Mouse (Mus musculus) testis, adult 2 months (tissue): Measurements from ENCODE around the gene Kank2. TPM values are rescaled to one million over a fixed set of nuclear protein-coding genes. Genes with fewer than 3 reads are reported as not detected.

Source experiments
- H3K27ac ChIP-seq: fragments of 200-500 bp; 2 replicates; pipeline ENCODE4 v1.5.1; 2012; ENCODE audit warnings: low read depth, low read length; ENCODE audit not compliant: control insufficient read depth, insufficient read depth
- H3K27me3 ChIP-seq: fragments of 200-500 bp; 2 replicates; pipeline ENCODE4 v1.6.1; 2012; ENCODE audit warnings: mild to moderate bottlenecking, low read length, moderate library complexity; ENCODE audit not compliant: control insufficient read depth, insufficient read depth
- H3K36me3 ChIP-seq: fragments of 200-500 bp; 2 replicates; pipeline ENCODE4 v1.6.1; 2012; ENCODE audit warnings: mild to moderate bottlenecking, low read length; ENCODE audit not compliant: control insufficient read depth, insufficient read depth
- H3K4me1 ChIP-seq: fragments of 200-500 bp; 2 replicates; pipeline ENCODE4 v1.6.1; 2012; ENCODE audit warnings: low read length; ENCODE audit not compliant: control insufficient read depth, insufficient read depth
- H3K4me3 ChIP-seq: fragments of 200-500 bp; 2 replicates; pipeline ENCODE4 v1.5.1; 2012; ENCODE audit warnings: low read depth, mild to moderate bottlenecking, low read length, moderate library complexity, mixed read lengths; ENCODE audit not compliant: control insufficient read depth
- CTCF ChIP-seq: fragments of 200-500 bp; IDR thresholded peaks from 2 replicates; pipeline ENCODE4 v1.5.1; 2012; ENCODE audit warnings: low read depth, mild to moderate bottlenecking, inconsistent platforms, low read length, moderate library complexity; ENCODE audit not compliant: control insufficient read depth, insufficient read depth, insufficient replicate concordance
- POLR2A ChIP-seq: fragments of 200-500 bp; IDR thresholded peaks from 2 replicates; pipeline ENCODE4 v1.6.1; 2012; ENCODE audit warnings: low read depth, mild to moderate bottlenecking, inconsistent platforms, low read length, moderate library complexity; ENCODE audit not compliant: control insufficient read depth
- polyA plus RNA-seq: library from polyadenylated mRNA; depleted of rRNA; stranded (reverse); fragments of >200 nt; gene quantifications from 2 replicates; pipeline ENCODE4 v1.2.3, GENCODE M21; 2012

Kank2 gene
- polyA plus RNA-seq, 1 experiment = 6.9 TPM

DNA sequence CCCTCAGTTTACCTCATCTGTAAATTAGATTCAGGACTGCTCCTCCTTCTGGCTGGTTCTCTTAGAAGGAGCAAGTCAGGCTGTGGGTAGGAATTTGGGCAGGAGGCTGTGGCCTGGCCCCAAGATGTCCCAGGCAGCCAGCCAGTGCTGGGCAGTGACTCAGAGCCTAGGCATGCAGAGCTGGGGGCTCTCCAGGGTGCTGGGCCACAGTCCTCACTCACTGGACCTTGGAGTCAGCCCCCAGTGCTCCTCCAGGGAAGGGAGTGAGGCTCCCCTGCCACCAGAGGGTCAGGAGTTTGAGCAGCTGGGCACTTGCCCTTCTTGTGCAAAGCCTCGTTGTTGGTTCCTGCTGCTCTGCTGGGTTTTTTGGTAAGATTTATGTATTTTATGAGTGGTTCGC, 44.5 kb downstream of the Kank2 start:
- Histone ChIP-seq H3K4me3 (no peak overlapping the region), H3K27me3 (no peaks in the 10 kb centered on the region), H3K27ac (no peak overlapping the region), H3K4me1 (peaks cover 4% of the 10 kb centered on the region), H3K36me3 (no peaks in the 10 kb centered on the region)
- no peak for TF ChIP-seq CTCF
- TF ChIP-seq POLR2A = no peak

DNA sequence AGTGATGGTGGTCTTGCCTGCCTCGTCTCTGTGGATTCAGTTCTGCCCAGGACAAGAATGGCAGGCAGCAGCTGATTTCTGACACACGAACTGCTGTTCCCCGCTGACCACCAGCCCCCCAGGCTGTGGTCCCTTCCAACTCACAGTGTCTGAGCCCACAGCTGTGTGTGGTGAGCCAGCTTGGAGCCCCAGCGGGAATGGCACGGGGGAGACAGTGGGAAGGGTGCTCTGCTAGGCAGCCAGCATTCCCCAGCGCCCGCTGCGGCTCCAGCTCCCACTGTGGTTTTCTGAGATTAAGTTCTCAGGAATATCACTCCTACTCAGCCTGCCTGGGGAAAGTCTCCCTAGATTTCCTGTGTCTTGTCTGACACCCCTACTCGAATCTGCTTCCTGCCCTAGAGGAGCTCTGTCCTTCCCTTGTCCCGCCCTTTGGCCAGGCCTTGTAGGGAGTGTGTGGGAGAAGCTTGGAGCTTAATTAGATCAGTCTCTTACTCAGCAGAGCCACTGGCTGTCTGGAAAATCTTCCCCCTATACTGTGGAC, 46.2 kb downstream of the Kank2 start:
- Histone ChIP-seq H3K4me3 (no peak overlapping the region), H3K36me3 (no peaks in the 10 kb centered on the region), H3K4me1 (peaks cover 3% of the 10 kb centered on the region; the same call in 1 of the 2 replicates), H3K27ac (peak overlapping the region; percentile 41; the same call in 1 of the 2 replicates), H3K27me3 (no peaks in the 10 kb centered on the region)
- TF ChIP-seq CTCF (no peak), POLR2A (no peak)

GRCm38 (mm10) chr9:21751347-21751746, 47.2 kb downstream of the Kank2 start:
- peaks cover 3% of the 10 kb centered on the region; the same call in 1 of the 2 replicates for H3K4me1 ChIP-seq
- no peak overlapping the region for H3K4me3 ChIP-seq
- TF ChIP-seq POLR2A (no peak), CTCF (peak; percentile 37; the same call in 1 of the 2 replicates)
- H3K27me3 ChIP-seq = no peaks in the 10 kb centered on the region
- no peak overlapping the region; the same call in 1 of the 2 replicates for H3K27ac ChIP-seq
- H3K36me3 ChIP-seq = no peaks in the 10 kb centered on the region

GRCm38 (mm10) chr9:21750370-21750769, 48.2 kb downstream of the Kank2 start:
- no peak overlapping the region for H3K27ac ChIP-seq
- H3K4me3 ChIP-seq = no peak overlapping the region
- H3K27me3 ChIP-seq = no peaks in the 10 kb centered on the region
- H3K36me3 ChIP-seq = no peaks in the 10 kb centered on the region
- H3K4me1 ChIP-seq = peaks cover 3% of the 10 kb centered on the region; the same call in 1 of the 2 replicates
- TF ChIP-seq POLR2A = no peak
- no peak for TF ChIP-seq CTCF

DNA sequence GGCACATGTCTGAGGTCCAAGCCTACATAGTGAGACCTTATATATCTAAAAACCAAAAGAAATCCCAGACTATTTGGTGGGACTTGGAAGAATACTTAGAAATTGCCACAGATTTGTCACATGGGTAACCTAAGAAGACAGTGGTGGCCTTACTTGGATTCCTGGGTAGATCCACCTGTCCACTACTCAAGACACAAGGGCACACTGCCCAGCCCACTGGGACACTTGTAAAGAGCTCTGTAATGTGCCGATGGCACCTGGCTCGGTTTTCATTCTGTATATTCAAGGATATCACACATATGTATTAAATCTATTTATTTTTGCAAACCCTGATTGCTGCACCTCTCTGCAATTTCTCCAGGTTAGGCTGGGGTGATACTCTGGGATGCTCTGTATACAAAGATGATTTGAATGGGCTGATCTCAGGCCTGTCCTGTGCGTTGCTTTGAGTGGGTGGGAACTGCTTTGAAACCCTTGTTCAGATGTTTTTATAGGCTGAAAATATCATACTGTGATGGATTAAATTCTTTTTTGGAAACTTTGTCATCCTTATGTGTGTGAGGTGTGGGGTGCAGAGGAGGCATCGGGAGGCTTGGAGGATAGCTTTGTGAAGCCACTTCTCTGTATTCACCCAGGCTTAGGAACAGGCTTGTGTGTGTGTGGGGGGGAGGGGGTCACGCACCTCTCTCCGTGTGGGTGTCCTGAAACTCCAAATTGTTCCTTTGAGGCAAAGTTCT, 49.0 kb downstream of the Kank2 start:
- no peaks in the 10 kb centered on the region for H3K36me3 ChIP-seq
- H3K27ac ChIP-seq = no peak overlapping the region
- H3K4me1 ChIP-seq = peaks cover 3% of the 10 kb centered on the region; the same call in 1 of the 2 replicates
- H3K4me3 ChIP-seq = no peak overlapping the region
- no peaks in the 10 kb centered on the region for H3K27me3 ChIP-seq
- TF ChIP-seq POLR2A (no peak), CTCF (no peak)

GRCm38 (mm10) chr9:21748491-21748890, 50.1 kb downstream of the Kank2 start:
- H3K27ac ChIP-seq = no peak overlapping the region
- H3K27me3 ChIP-seq = no peaks in the 10 kb centered on the region
- H3K36me3 ChIP-seq = no peaks in the 10 kb centered on the region
- H3K4me3 ChIP-seq = no peak overlapping the region
- peaks cover 3% of the 10 kb centered on the region; the same call in 1 of the 2 replicates for H3K4me1 ChIP-seq
- no peak for TF ChIP-seq CTCF
- TF ChIP-seq POLR2A = no peak

- no peak overlapping the region for H3K4me3 ChIP-seq
- TF ChIP-seq CTCF (no peak), POLR2A (no peak)
- H3K4me1 ChIP-seq = peaks cover 3% of the 10 kb centered on the region; the same call in 1 of the 2 replicates
- H3K27ac ChIP-seq = no peak overlapping the region
- H3K27me3 ChIP-seq = no peaks in the 10 kb centered on the region
- H3K36me3 ChIP-seq = no peaks in the 10 kb centered on the region
Observed at GRCm38 (mm10) chr9:21748033-21748432, 50.5 kb downstream of the Kank2 start.
